Mouse (Mus musculus) lung, postnatal 0 days (tissue): ENCODE measurements around the gene Sall1.

Source experiments
- CTCF ChIP-seq: IDR thresholded peaks from 2 replicates; pipeline ENCODE4 v1.5.1; 2016; ENCODE audit warnings: antibody characterized with exemption, mild to moderate bottlenecking
- EP300 ChIP-seq: IDR thresholded peaks from 2 replicates; pipeline ENCODE4 v1.6.1; 2016; ENCODE audit warnings: antibody characterized with exemption, mild to moderate bottlenecking, control low read depth

- TF ChIP-seq CTCF (no peak), EP300 (no peak)
Measured at GRCm38 (mm10) chr8:89004041-89004440, 39.9 kb downstream of the Sall1 start.
